Mouse (Mus musculus) thymus, adult 2 months (tissue): ENCODE results near the gene Lpcat2b.

Experiments
- CTCF ChIP-seq: fragments of 200-500 bp; IDR thresholded peaks from 2 replicates; pipeline ENCODE4 v1.5.1; 2012; ENCODE audit warnings: mild to moderate bottlenecking, control low read depth, low read length, moderate library complexity, borderline replicate concordance; ENCODE audit not compliant: control insufficient read depth, poor library complexity, insufficient read depth; ENCODE audit errors: extremely low read depth
- POLR2A ChIP-seq: fragments of 200-500 bp; IDR thresholded peaks from 2 replicates; pipeline ENCODE4 v1.6.1; 2012; ENCODE audit warnings: mild to moderate bottlenecking, low read length, control low read depth, moderate library complexity; ENCODE audit not compliant: control insufficient read depth, poor library complexity, insufficient read depth; ENCODE audit errors: extremely low read depth

GRCm38 (mm10) chr5:107438353-107438752 is 7.0 kb downstream of the Lpcat2b start:
- TF ChIP-seq CTCF = no peak
- TF ChIP-seq POLR2A = no peak; the same call in 1 of the 2 replicates
